Mouse (Mus musculus) lung, embryonic 15.5 days (tissue): Measurements from ENCODE around the gene Kera. TPM values are rescaled to one million over a fixed set of nuclear protein-coding genes. Genes with fewer than 3 reads are reported as not detected.

ENCODE experiments used
- ATAC-seq: fragments of 200-750 bp; cut with Nextera tagmentation; 2 replicates; pipeline ENCODE4 v1.8.0; 2017; ENCODE audit warnings: moderate number of reproducible peaks, borderline replicate concordance; ENCODE audit not compliant: low FRiP score, low TSS enrichment; ENCODE audit errors: extremely low read depth
- H3K27ac ChIP-seq: fragments of 300-500 bp; sonication (generic); 2 replicates; pipeline ENCODE4 v1.5.1; 2015; ENCODE audit warnings: moderate library complexity, mild to moderate bottlenecking, inconsistent platforms
- H3K27me3 ChIP-seq: fragments of 300-500 bp; sonication (generic); 2 replicates; pipeline ENCODE4 v1.6.1; 2015; ENCODE audit warnings: inconsistent platforms
- H3K36me3 ChIP-seq: fragments of 300-500 bp; sonication (generic); 2 replicates; pipeline ENCODE4 v1.6.1; 2015; ENCODE audit warnings: inconsistent platforms
- H3K4me1 ChIP-seq: fragments of 300-500 bp; sonication (generic); 2 replicates; pipeline ENCODE4 v1.6.1; 2015; ENCODE audit warnings: inconsistent platforms
- H3K4me2 ChIP-seq: fragments of 300-500 bp; sonication (generic); 2 replicates; pipeline ENCODE4 v1.6.1; 2015; ENCODE audit warnings: inconsistent platforms, mild to moderate bottlenecking, moderate library complexity
- H3K4me3 ChIP-seq: fragments of 300-500 bp; sonication (generic); 2 replicates; pipeline ENCODE4 v1.5.1; 2015; ENCODE audit warnings: mild to moderate bottlenecking, inconsistent platforms
- H3K9ac ChIP-seq: fragments of 300-500 bp; sonication (generic); 2 replicates; pipeline ENCODE4 v1.6.1; 2015; ENCODE audit warnings: inconsistent platforms
- H3K9me3 ChIP-seq: fragments of 300-500 bp; sonication (generic); 2 replicates; pipeline ENCODE4 v1.6.1; 2016; ENCODE audit warnings: inconsistent platforms
- WGBS: fragments of 180-500 bp; shearing (Covaris S2); methylation state at CpG from one replicate; pipeline ENCODE4 v1.1.7; 2015; 5-methylcytosine and 5-hydroxymethylcytosine counted together
- polyA plus RNA-seq: library from polyadenylated mRNA; unstranded; fragments of >200 nt; fragmentation: Nextera tagmentation; extraction: Ambion mirVana; gene quantifications from 2 replicates; pipeline ENCODE4 v1.2.1, GENCODE M21; 2015

Gene Kera
- polyA plus RNA-seq = 0.19 and 0.29 TPM in 2 replicates

GRCm38 (mm10) chr10:97606579-97606978 is at the start of gene Kera:
Gene Kera, plus strand, starts transcription at chr10:97606879.
- 79% methylated on average over 2 of the region's 2 CpGs for WGBS
- no peak for ATAC-seq
- Histone ChIP-seq H3K27ac (no peak within 1 kb of the TSS), H3K4me3 (no peak within 1 kb of the TSS), H3K27me3 (no peaks in the 10 kb centered on the region), H3K4me1 (no peaks in the 10 kb centered on the region), H3K9me3 (no peaks in the 10 kb centered on the region), H3K9ac (no peak within 1 kb of the TSS), H3K4me2 (no peak within 1 kb of the TSS), H3K36me3 (no peaks in the 10 kb centered on the region)

- H3K36me3 ChIP-seq = no peaks in the 10 kb centered on the region
- peaks cover 4% of the 10 kb centered on the region; the same call in 1 of the 2 replicates for H3K4me1 ChIP-seq
- ATAC-seq = peak; percentile 42; the same call in 1 of the 2 replicates
- no peaks in the 10 kb centered on the region for H3K9me3 ChIP-seq
- 0 out of 2 replicates have a peak within 1 kb of the TSS, but pooled peaks have one; percentile 31 for H3K4me2 ChIP-seq
- H3K27me3 ChIP-seq = no peaks in the 10 kb centered on the region
- peak within 1 kb of the TSS; percentile 25 for H3K27ac ChIP-seq
- no peak within 1 kb of the TSS for H3K4me3 ChIP-seq
- H3K9ac ChIP-seq = no peak within 1 kb of the TSS
- 29% methylated on average over 10 of the region's 10 CpGs for WGBS
These were observed 41.5 kb upstream of the Kera start, which contains the start of gene Lum for GRCm38 (mm10) chr10:97564957-97565856. Gene Lum, plus strand, starts transcription at chr10:97565128.

GRCm38 (mm10) chr10:97567489-97568135 is 39.1 kb upstream of the Kera start:
- no peak overlapping the region for H3K4me2 ChIP-seq
- ATAC-seq = no peak
- H3K36me3 ChIP-seq = no peaks in the 10 kb centered on the region
- H3K27ac ChIP-seq = no peak overlapping the region
- 64% methylated on average over 8 of the region's 8 CpGs for WGBS
- H3K9ac ChIP-seq = no peak overlapping the region
- H3K4me1 ChIP-seq = peaks cover 6% of the 10 kb centered on the region; the same call in 1 of the 2 replicates
- H3K27me3 ChIP-seq = no peaks in the 10 kb centered on the region
- H3K9me3 ChIP-seq = no peaks in the 10 kb centered on the region
- H3K4me3 ChIP-seq = no peak overlapping the region

GRCm38 (mm10) chr10:97582543-97583231 is 24.0 kb upstream of the Kera start:
- no peaks in the 10 kb centered on the region for H3K9me3 ChIP-seq
- ATAC-seq = no peak
- no peak overlapping the region for H3K27ac ChIP-seq
- no peaks in the 10 kb centered on the region for H3K27me3 ChIP-seq
- H3K36me3 ChIP-seq = no peaks in the 10 kb centered on the region
- H3K4me1 ChIP-seq = peaks cover 16% of the 10 kb centered on the region
- no peak overlapping the region for H3K9ac ChIP-seq
- no peak overlapping the region for H3K4me2 ChIP-seq
- 67% methylated on average over 4 of the region's 4 CpGs for WGBS
- no peak overlapping the region for H3K4me3 ChIP-seq

GRCm38 (mm10) chr10:97584176-97584575 is 22.5 kb upstream of the Kera start:
- Histone ChIP-seq H3K9ac (no peak overlapping the region), H3K9me3 (no peaks in the 10 kb centered on the region), H3K4me3 (no peak overlapping the region), H3K4me2 (no peak overlapping the region), H3K27ac (peak overlapping the region; percentile 31; the same call in 1 of the 2 replicates), H3K4me1 (peaks cover 16% of the 10 kb centered on the region), H3K36me3 (no peaks in the 10 kb centered on the region), H3K27me3 (no peaks in the 10 kb centered on the region)
- ATAC-seq = no peak
- 8% methylated on average over 3 of the region's 3 CpGs for WGBS

GRCm38 (mm10) chr10:97587159-97587558 is 19.5 kb upstream of the Kera start:
- peak overlapping the region; percentile 61 for H3K27ac ChIP-seq
- WGBS = 36% methylated on average over 5 of the region's 5 CpGs
- H3K9ac ChIP-seq = no peak overlapping the region
- no peak overlapping the region for H3K4me2 ChIP-seq
- H3K27me3 ChIP-seq = no peaks in the 10 kb centered on the region
- H3K4me3 ChIP-seq = no peak overlapping the region
- no peaks in the 10 kb centered on the region for H3K36me3 ChIP-seq
- peak; percentile 76; the same call in 1 of the 2 replicates for ATAC-seq
- H3K9me3 ChIP-seq = no peaks in the 10 kb centered on the region
- peaks cover 16% of the 10 kb centered on the region for H3K4me1 ChIP-seq

GRCm38 (mm10) chr10:97589574-97589973 is 17.1 kb upstream of the Kera start:
- no peaks in the 10 kb centered on the region for H3K27me3 ChIP-seq
- H3K36me3 ChIP-seq = no peaks in the 10 kb centered on the region
- peaks cover 6% of the 10 kb centered on the region; the same call in 1 of the 2 replicates for H3K4me1 ChIP-seq
- WGBS = 62% methylated on average over 6 of the region's 6 CpGs
- ATAC-seq = no peak
- no peaks in the 10 kb centered on the region for H3K9me3 ChIP-seq
- H3K4me3 ChIP-seq = no peak overlapping the region
- H3K27ac ChIP-seq = no peak overlapping the region
- H3K4me2 ChIP-seq = no peak overlapping the region
- no peak overlapping the region for H3K9ac ChIP-seq

GRCm38 (mm10) chr10:97591036-97591435 is 15.6 kb upstream of the Kera start:
- Histone ChIP-seq H3K4me2 (no peak overlapping the region), H3K9ac (no peak overlapping the region), H3K9me3 (no peaks in the 10 kb centered on the region), H3K4me1 (0 out of 2 replicates have a peak, but pooled peaks cover 5% of the 10 kb centered on the region), H3K27ac (no peak overlapping the region), H3K36me3 (no peaks in the 10 kb centered on the region), H3K27me3 (no peaks in the 10 kb centered on the region), H3K4me3 (no peak overlapping the region)
- ATAC-seq = no peak
- 23% methylated on average over 3 of the region's 3 CpGs for WGBS

GRCm38 (mm10) chr10:97591685-97592084 is 15.0 kb upstream of the Kera start:
- no peaks in the 10 kb centered on the region for H3K9me3 ChIP-seq
- no peak for ATAC-seq
- 34% methylated on average over 3 of the region's 3 CpGs for WGBS
- H3K4me2 ChIP-seq = no peak overlapping the region
- no peak overlapping the region for H3K27ac ChIP-seq
- 0 out of 2 replicates have a peak, but pooled peaks cover 2% of the 10 kb centered on the region for H3K4me1 ChIP-seq
- no peak overlapping the region for H3K4me3 ChIP-seq
- H3K36me3 ChIP-seq = no peaks in the 10 kb centered on the region
- no peak overlapping the region for H3K9ac ChIP-seq
- H3K27me3 ChIP-seq = no peaks in the 10 kb centered on the region

GRCm38 (mm10) chr10:97595680-97596079 is 11.0 kb upstream of the Kera start:
- no peaks in the 10 kb centered on the region for H3K9me3 ChIP-seq
- 83% methylated on average over 1 of the region's 1 CpGs for WGBS
- H3K4me1 ChIP-seq = no peaks in the 10 kb centered on the region
- H3K27me3 ChIP-seq = no peaks in the 10 kb centered on the region
- no peak overlapping the region for H3K4me3 ChIP-seq
- H3K4me2 ChIP-seq = no peak overlapping the region
- no peak overlapping the region for H3K27ac ChIP-seq
- ATAC-seq = no peak
- H3K36me3 ChIP-seq = no peaks in the 10 kb centered on the region
- H3K9ac ChIP-seq = no peak overlapping the region

- H3K9me3 ChIP-seq = no peaks in the 10 kb centered on the region
- ATAC-seq = no peak
These were observed 4.9 kb upstream of the Kera start for GRCm38 (mm10) chr10:97601744-97602143.

More at GRCm38 (mm10) chr10:97601744-97602143, 4.9 kb upstream of the Kera start:
- Histone ChIP-seq H3K4me1 (no peaks in the 10 kb centered on the region), H3K27ac (no peak overlapping the region), H3K27me3 (no peaks in the 10 kb centered on the region), H3K9ac (no peak overlapping the region), H3K36me3 (no peaks in the 10 kb centered on the region), H3K4me3 (no peak overlapping the region), H3K4me2 (no peak overlapping the region)
- WGBS = 46% methylated on average over 4 of the region's 4 CpGs
